Mouse (Mus musculus): ENCODE measurements around the gene Rc3h2. TPM values are rescaled to one million over a fixed set of nuclear protein-coding genes. Genes with fewer than 3 reads are reported as not detected.
A peak's percentile ranks its signal among the peaks of the same experiment; 100 is the strongest.

Rc3h2 gene
- polyA plus RNA-seq, 2 experiments: 3.2 to 3.7 TPM

GRCm38 (mm10) chr2:37376018-37376417, 46.7 kb downstream of the Rc3h2 start:
- DNase-seq (ENCODE audit: low read depth in 3 of 3, low spot score in 3 of 3): peak in 2 of 3 experiments; percentile 14 to 37
- Histone ChIP-seq H3K27ac (no peak overlapping the region), H3K36me3 (replicated peaks; ENCODE audit: control insufficient read depth, insufficient read depth, low read depth) (peaks cover 17% of the 10 kb centered on the region), H3K9ac (replicated peaks) (no peak overlapping the region), H3K4me3 (ENCODE audit: insufficient read depth in 1 of 2, low read depth in 2 of 2, low read length in 2 of 2) (no peak overlapping the region), H3K27me3 (ENCODE audit: control insufficient read depth, insufficient read depth, low read length) (no peaks in the 10 kb centered on the region), H3K9me3 (ENCODE audit: control insufficient read depth, low read length) (no peaks in the 10 kb centered on the region), H3K4me1 (replicated peaks; ENCODE audit: control insufficient read depth in 2 of 2, insufficient read depth in 2 of 2, low read length in 1 of 2) (peaks cover 0 to 4% of the 10 kb centered on the region in 2 experiments; a peak in 1 of 4 replicates), H3K4me2 (ENCODE audit: low read depth) (no peak overlapping the region)
- TF ChIP-seq EP300 (IDR thresholded peaks at IDR 0.05; ENCODE audit: low read depth): no peak
- no peak for TF ChIP-seq CTCF (IDR thresholded peaks at IDR 0.05; ENCODE audit: low read depth)
- peak; percentile 26; the same call in 1 of the 2 replicates for ATAC-seq (ENCODE audit: insufficient read depth)
- 23% methylated on average over 1 of the region's 1 CpGs for WGBS (ENCODE audit: insufficient replicate concordance)

GRCm38 (mm10) chr2:37370651-37371050, 52.1 kb downstream of the Rc3h2 start:
- DNase-seq (ENCODE audit: low read depth in 3 of 3, low spot score in 3 of 3): no peak
- Histone ChIP-seq H3K9ac (replicated peaks) (no peak overlapping the region), H3K4me2 (ENCODE audit: low read depth) (no peak overlapping the region), H3K4me3 (ENCODE audit: insufficient read depth in 1 of 2, low read depth in 2 of 2, low read length in 2 of 2) (no peak overlapping the region), H3K9me3 (ENCODE audit: control insufficient read depth, low read length) (no peaks in the 10 kb centered on the region), H3K27me3 (ENCODE audit: control insufficient read depth, insufficient read depth, low read length) (no peaks in the 10 kb centered on the region), H3K27ac (no peak overlapping the region), H3K4me1 (replicated peaks; ENCODE audit: control insufficient read depth in 2 of 2, insufficient read depth in 2 of 2, low read length in 1 of 2) (no peaks in the 10 kb centered on the region), H3K36me3 (replicated peaks; ENCODE audit: control insufficient read depth, insufficient read depth, low read depth) (no peaks in the 10 kb centered on the region; the same call in 1 of the 2 replicates)
- ATAC-seq (ENCODE audit: insufficient read depth): no peak
- 83% methylated on average over 2 of the region's 2 CpGs for WGBS (ENCODE audit: insufficient replicate concordance)
- TF ChIP-seq EP300 (IDR thresholded peaks at IDR 0.05; ENCODE audit: low read depth) (no peak), CTCF (IDR thresholded peaks at IDR 0.05; ENCODE audit: low read depth) (no peak)

GRCm38 (mm10) chr2:37359908-37360307, 62.8 kb downstream of the Rc3h2 start:
- 89% methylated on average over 2 of the region's 2 CpGs for WGBS (ENCODE audit: insufficient replicate concordance)
- H3K4me1 ChIP-seq (replicated peaks; ENCODE audit: control insufficient read depth in 2 of 2, insufficient read depth in 2 of 2, low read length in 1 of 2): peaks cover 4 to 8% of the 10 kb centered on the region in 2 experiments; a peak in 3 of 4 replicates
- H3K27me3 ChIP-seq (ENCODE audit: control insufficient read depth, insufficient read depth, low read length): no peaks in the 10 kb centered on the region
- H3K9me3 ChIP-seq (ENCODE audit: control insufficient read depth, low read length): no peaks in the 10 kb centered on the region
- H3K36me3 ChIP-seq (replicated peaks; ENCODE audit: control insufficient read depth, insufficient read depth, low read depth): peaks cover 7% of the 10 kb centered on the region
- no peak overlapping the region for H3K27ac ChIP-seq
- DNase-seq (ENCODE audit: low read depth in 3 of 3, low spot score in 3 of 3) (no peak), ATAC-seq (ENCODE audit: insufficient read depth) (no peak)
- H3K4me3 ChIP-seq (ENCODE audit: insufficient read depth in 1 of 2, low read depth in 2 of 2, low read length in 2 of 2): peak overlapping the region in 1 of 2 experiments; percentile 80; a peak in 1 of 4 replicates
- peak overlapping the region; percentile 88 for H3K4me2 ChIP-seq (ENCODE audit: low read depth)
- TF ChIP-seq CTCF (IDR thresholded peaks at IDR 0.05; ENCODE audit: low read depth): no peak
- no peak for TF ChIP-seq EP300 (IDR thresholded peaks at IDR 0.05; ENCODE audit: low read depth)
- H3K9ac ChIP-seq (replicated peaks): no peak overlapping the region

- Histone ChIP-seq H3K9ac (replicated peaks) (peak within 1 kb of the TSS; percentile 80), H3K4me1 (replicated peaks; ENCODE audit: control insufficient read depth in 2 of 2, insufficient read depth in 2 of 2, low read length in 1 of 2) (peaks cover 4 to 8% of the 10 kb centered on the region in 2 experiments; a peak in 3 of 4 replicates), H3K27me3 (ENCODE audit: control insufficient read depth, insufficient read depth, low read length) (no peaks in the 10 kb centered on the region), H3K4me3 (ENCODE audit: insufficient read depth in 1 of 2, low read depth in 2 of 2, low read length in 2 of 2) (peak within 1 kb of the TSS; percentile 80 to 97), H3K4me2 (ENCODE audit: low read depth) (peak within 1 kb of the TSS; percentile 88), H3K27ac (peak within 1 kb of the TSS; percentile 98), H3K36me3 (replicated peaks; ENCODE audit: control insufficient read depth, insufficient read depth, low read depth) (peaks cover 10% of the 10 kb centered on the region), H3K9me3 (ENCODE audit: control insufficient read depth, low read length) (no peaks in the 10 kb centered on the region)
- TF ChIP-seq EP300 (IDR thresholded peaks at IDR 0.05; ENCODE audit: low read depth): no peak
- TF ChIP-seq CTCF (IDR thresholded peaks at IDR 0.05; ENCODE audit: low read depth): no peak
- ATAC-seq (ENCODE audit: insufficient read depth) (peak; percentile 100), DNase-seq (ENCODE audit: low read depth in 3 of 3, low spot score in 3 of 3) (peak; percentile 89 to 94 (median 93))
- WGBS (ENCODE audit: insufficient replicate concordance): under 1% methylated on average over 42 of the region's 42 CpGs
Observed at GRCm38 (mm10) chr2:37358633-37359540, 63.8 kb downstream of the Rc3h2 start, which contains the start of gene Pdcl. Gene Pdcl (minus strand): TSS chr2:37359332.

GRCm38 (mm10) chr2:37355571-37355970, 67.1 kb downstream of the Rc3h2 start:
- H3K27me3 ChIP-seq (ENCODE audit: control insufficient read depth, insufficient read depth, low read length): no peaks in the 10 kb centered on the region
- no peak overlapping the region for H3K4me2 ChIP-seq (ENCODE audit: low read depth)

More at GRCm38 (mm10) chr2:37355571-37355970, 67.1 kb downstream of the Rc3h2 start:
- peaks cover 4 to 8% of the 10 kb centered on the region in 2 experiments; a peak in 3 of 4 replicates for H3K4me1 ChIP-seq (replicated peaks; ENCODE audit: control insufficient read depth in 2 of 2, insufficient read depth in 2 of 2, low read length in 1 of 2)
- no peak for TF ChIP-seq CTCF (IDR thresholded peaks at IDR 0.05; ENCODE audit: low read depth)
- no peak for TF ChIP-seq EP300 (IDR thresholded peaks at IDR 0.05; ENCODE audit: low read depth)
- no peaks in the 10 kb centered on the region for H3K9me3 ChIP-seq (ENCODE audit: control insufficient read depth, low read length)
- H3K27ac ChIP-seq: no peak overlapping the region
- no peak overlapping the region for H3K9ac ChIP-seq (replicated peaks)
- DNase-seq (ENCODE audit: low read depth in 3 of 3, low spot score in 3 of 3) (no peak), ATAC-seq (ENCODE audit: insufficient read depth) (no peak)
- WGBS (ENCODE audit: insufficient replicate concordance): 80% methylated on average over 5 of the region's 5 CpGs
- H3K4me3 ChIP-seq (ENCODE audit: insufficient read depth in 1 of 2, low read depth in 2 of 2, low read length in 2 of 2): no peak overlapping the region
- H3K36me3 ChIP-seq (replicated peaks; ENCODE audit: control insufficient read depth, insufficient read depth, low read depth): peaks cover 29% of the 10 kb centered on the region

All from liver, embryonic 14.5 days (tissue).